30 mouse cellular contexts compared by ENCODE assay signal in genomic region chr2:61436591-61436990, GRCm38 (mm10).
"Had no signal": no experiment of that assay in that cellular context is flagged by ENCODE, and none has a peak within 500 bp of the region (broad histone marks: within the 10 kb centered on the region; RNA-seq: fewer than 3 reads in every experiment).

No protein-coding gene starts in this region.

- H3K9ac ChIP-seq: limb, embryonic 12.5 days; limb, embryonic 13.5 days; limb, embryonic 15.5 days; liver, embryonic 12.5 days; liver, embryonic 13.5 days; liver, embryonic 14.5 days; liver, embryonic 15.5 days; liver, postnatal 0 days; lung, embryonic 14.5 days; lung, embryonic 15.5 days; midbrain, embryonic 12.5 days; midbrain, embryonic 13.5 days; neural tube, embryonic 12.5 days had no signal

- ATAC-seq: liver, embryonic 12.5 days; liver, postnatal 0 days; lung, postnatal 0 days; midbrain, embryonic 13.5 days; midbrain, embryonic 16.5 days had no signal

- H3K4me1 ChIP-seq: limb, embryonic 10.5 days; limb, embryonic 12.5 days; limb, embryonic 13.5 days; limb, embryonic 15.5 days; liver, embryonic 12.5 days; liver, embryonic 13.5 days; liver, embryonic 15.5 days; lung, embryonic 15.5 days; megakaryocyte, embryonic 14.5 days; midbrain, embryonic 10.5 days; midbrain, embryonic 12.5 days; midbrain, embryonic 13.5 days; neural tube, embryonic 12.5 days had no signal

- H3K36me3 ChIP-seq: limb, embryonic 10.5 days; limb, embryonic 12.5 days; limb, embryonic 13.5 days; limb, embryonic 15.5 days; liver, embryonic 12.5 days; liver, embryonic 13.5 days; liver, embryonic 15.5 days; lung, embryonic 15.5 days; midbrain, embryonic 10.5 days; midbrain, embryonic 12.5 days; midbrain, embryonic 13.5 days; neural tube, embryonic 12.5 days had no signal

- H3K27ac ChIP-seq: limb, embryonic 10.5 days; limb, embryonic 12.5 days; limb, embryonic 13.5 days; limb, embryonic 15.5 days; liver, embryonic 12.5 days; liver, embryonic 13.5 days; liver, embryonic 14.5 days; liver, embryonic 15.5 days; lung, embryonic 15.5 days; macrophage; midbrain, embryonic 10.5 days; midbrain, embryonic 12.5 days; midbrain, embryonic 13.5 days; neural tube, embryonic 12.5 days had no signal

- H3K27me3 ChIP-seq: limb, embryonic 12.5 days; limb, embryonic 13.5 days; limb, embryonic 15.5 days; liver, embryonic 12.5 days; liver, embryonic 13.5 days; liver, embryonic 15.5 days; lung, embryonic 15.5 days; midbrain, embryonic 12.5 days; midbrain, embryonic 13.5 days; neural tube, embryonic 12.5 days had no signal

- DNase-seq: left cerebral cortex, postnatal 4 days; liver; liver, embryonic 13.5 days; liver, postnatal 0 days; lung, adult 18-20 months; lung, adult 2 months; lung, embryonic 14.5 days; lung, postnatal 10 days; lung, postnatal 14 days; lung, postnatal 36 days; lung, postnatal 4 days; midbrain, embryonic 14.5 days had no signal

- H3K4me2 ChIP-seq: limb, embryonic 12.5 days; limb, embryonic 13.5 days; limb, embryonic 15.5 days; liver, embryonic 11.5 days; liver, embryonic 12.5 days; liver, embryonic 13.5 days; liver, embryonic 15.5 days; lung, embryonic 14.5 days; lung, embryonic 15.5 days; midbrain, embryonic 12.5 days; midbrain, embryonic 13.5 days; neural tube, embryonic 12.5 days had no signal

- H3K9me3 ChIP-seq: limb, embryonic 10.5 days; limb, embryonic 12.5 days; limb, embryonic 13.5 days; limb, embryonic 15.5 days; liver, embryonic 12.5 days; liver, embryonic 13.5 days; liver, embryonic 15.5 days; lung, embryonic 15.5 days; megakaryocyte, embryonic 14.5 days; midbrain, embryonic 10.5 days; midbrain, embryonic 12.5 days; midbrain, embryonic 13.5 days; neural tube, embryonic 12.5 days had no signal

- H3K4me3 ChIP-seq: limb, embryonic 10.5 days; limb, embryonic 12.5 days; limb, embryonic 13.5 days; limb, embryonic 15.5 days; liver, embryonic 12.5 days; liver, embryonic 13.5 days; liver, embryonic 15.5 days; lung, embryonic 15.5 days; megakaryocyte, embryonic 14.5 days; midbrain, embryonic 10.5 days; midbrain, embryonic 12.5 days; midbrain, embryonic 13.5 days; myocyte; neural tube, embryonic 12.5 days had no signal
